Mouse (Mus musculus): ENCODE results near the gene Rabac1. TPM values are rescaled to one million over a fixed set of nuclear protein-coding genes. Genes with fewer than 3 reads are reported as not detected.

Rabac1 gene
- polyA plus RNA-seq, 1 experiment from 2014 or later, result 275 TPM

- no peaks in the 10 kb centered on the region for H3K9me3 ChIP-seq (replicated peaks; ENCODE audit: control insufficient read depth, low read length)
- no peaks in the 10 kb centered on the region for H3K27me3 ChIP-seq (ENCODE audit: control insufficient read depth, insufficient read depth, low read length)
- H3K4me1 ChIP-seq (ENCODE audit: control insufficient read depth, insufficient read depth, low read length), result no peaks in the 10 kb centered on the region
- 64% methylated on average over 5 of the region's 5 CpGs for WGBS
- no peak for ATAC-seq (replicated peaks; ENCODE audit: extremely low read depth, insufficient read depth, low FRiP score)
- H3K4me2 ChIP-seq (ENCODE audit: low read depth, low read length), result no peak overlapping the region
- no peak overlapping the region for H3K4me3 ChIP-seq (ENCODE audit: low read length)
- no peaks in the 10 kb centered on the region for H3K36me3 ChIP-seq (ENCODE audit: control insufficient read depth, insufficient read depth)
- no peak overlapping the region for H3K9ac ChIP-seq (ENCODE audit: low read length)
- no peak overlapping the region for H3K27ac ChIP-seq (ENCODE audit: low read length)
Measured at GRCm38 (mm10) chr7:24985799-24986198, 13.2 kb upstream of the Rabac1 start.

GRCm38 (mm10) chr7:24984307-24984706, 11.8 kb upstream of the Rabac1 start:
- H3K9me3 ChIP-seq (replicated peaks; ENCODE audit: control insufficient read depth, low read length), result no peaks in the 10 kb centered on the region
- H3K4me2 ChIP-seq (ENCODE audit: low read depth, low read length), result no peak overlapping the region
- no peaks in the 10 kb centered on the region for H3K4me1 ChIP-seq (ENCODE audit: control insufficient read depth, insufficient read depth, low read length)
- no peaks in the 10 kb centered on the region; the same call in 1 of the 2 replicates for H3K27me3 ChIP-seq (ENCODE audit: control insufficient read depth, insufficient read depth, low read length)
- H3K36me3 ChIP-seq (ENCODE audit: control insufficient read depth, insufficient read depth), result no peaks in the 10 kb centered on the region
- WGBS, result 81% methylated on average over 2 of the region's 2 CpGs
- no peak for ATAC-seq (replicated peaks; ENCODE audit: extremely low read depth, insufficient read depth, low FRiP score)
- H3K9ac ChIP-seq (ENCODE audit: low read length), result no peak overlapping the region
- H3K27ac ChIP-seq (ENCODE audit: low read length), result no peak overlapping the region
- no peak overlapping the region for H3K4me3 ChIP-seq (ENCODE audit: low read length)

- H3K36me3 ChIP-seq (ENCODE audit: control insufficient read depth, insufficient read depth), result no peaks in the 10 kb centered on the region
- no peaks in the 10 kb centered on the region for H3K9me3 ChIP-seq (replicated peaks; ENCODE audit: control insufficient read depth, low read length)
- H3K27ac ChIP-seq (ENCODE audit: low read length), result no peak overlapping the region
- H3K27me3 ChIP-seq (ENCODE audit: control insufficient read depth, insufficient read depth, low read length), result no peaks in the 10 kb centered on the region; the same call in 1 of the 2 replicates
- H3K4me3 ChIP-seq (ENCODE audit: low read length), result no peak overlapping the region
- no peaks in the 10 kb centered on the region for H3K4me1 ChIP-seq (ENCODE audit: control insufficient read depth, insufficient read depth, low read length)
- 71% methylated on average over 5 of the region's 5 CpGs for WGBS
- ATAC-seq (replicated peaks; ENCODE audit: extremely low read depth, insufficient read depth, low FRiP score), result no peak
- no peak overlapping the region for H3K4me2 ChIP-seq (ENCODE audit: low read depth, low read length)
- H3K9ac ChIP-seq (ENCODE audit: low read length), result no peak overlapping the region
Measured at GRCm38 (mm10) chr7:24983396-24983795, 10.8 kb upstream of the Rabac1 start.

GRCm38 (mm10) chr7:24980439-24980838, 7.9 kb upstream of the Rabac1 start:
- ATAC-seq (replicated peaks; ENCODE audit: extremely low read depth, insufficient read depth, low FRiP score), result no peak
- Histone ChIP-seq H3K36me3 (ENCODE audit: control insufficient read depth, insufficient read depth) (no peaks in the 10 kb centered on the region), H3K9ac (ENCODE audit: low read length) (no peak overlapping the region), H3K4me2 (ENCODE audit: low read depth, low read length) (no peak overlapping the region), H3K4me3 (ENCODE audit: low read length) (no peak overlapping the region), H3K27me3 (ENCODE audit: control insufficient read depth, insufficient read depth, low read length) (no peaks in the 10 kb centered on the region; the same call in 1 of the 2 replicates), H3K9me3 (replicated peaks; ENCODE audit: control insufficient read depth, low read length) (no peaks in the 10 kb centered on the region), H3K4me1 (ENCODE audit: control insufficient read depth, insufficient read depth, low read length) (no peaks in the 10 kb centered on the region), H3K27ac (ENCODE audit: low read length) (no peak overlapping the region)
- 79% methylated on average over 7 of the region's 7 CpGs for WGBS

- Histone ChIP-seq H3K9ac (ENCODE audit: low read length) (no peak overlapping the region), H3K27ac (ENCODE audit: low read length) (no peak overlapping the region), H3K9me3 (replicated peaks; ENCODE audit: control insufficient read depth, low read length) (no peaks in the 10 kb centered on the region), H3K36me3 (ENCODE audit: control insufficient read depth, insufficient read depth) (no peaks in the 10 kb centered on the region), H3K4me1 (ENCODE audit: control insufficient read depth, insufficient read depth, low read length) (no peaks in the 10 kb centered on the region), H3K4me3 (ENCODE audit: low read length) (no peak overlapping the region), H3K27me3 (ENCODE audit: control insufficient read depth, insufficient read depth, low read length) (no peaks in the 10 kb centered on the region; the same call in 1 of the 2 replicates), H3K4me2 (ENCODE audit: low read depth, low read length) (no peak overlapping the region)
- 67% methylated on average over 7 of the region's 7 CpGs for WGBS
- ATAC-seq (replicated peaks; ENCODE audit: extremely low read depth, insufficient read depth, low FRiP score), result no peak
Measured at GRCm38 (mm10) chr7:24978781-24979180, 6.2 kb upstream of the Rabac1 start.

GRCm38 (mm10) chr7:24974893-24975595, 2.5 kb upstream of the Rabac1 start:
- Histone ChIP-seq H3K27ac (ENCODE audit: low read length) (no peak overlapping the region), H3K36me3 (ENCODE audit: control insufficient read depth, insufficient read depth) (no peaks in the 10 kb centered on the region), H3K4me2 (ENCODE audit: low read depth, low read length) (no peak overlapping the region), H3K9me3 (replicated peaks; ENCODE audit: control insufficient read depth, low read length) (no peaks in the 10 kb centered on the region), H3K4me3 (ENCODE audit: low read length) (no peak overlapping the region), H3K4me1 (ENCODE audit: control insufficient read depth, insufficient read depth, low read length) (peaks cover 9% of the 10 kb centered on the region), H3K9ac (ENCODE audit: low read length) (no peak overlapping the region), H3K27me3 (ENCODE audit: control insufficient read depth, insufficient read depth, low read length) (no peaks in the 10 kb centered on the region)
- 25% methylated on average over 9 of the region's 9 CpGs for WGBS
- ATAC-seq (replicated peaks; ENCODE audit: extremely low read depth, insufficient read depth, low FRiP score), result no peak

- WGBS, result 60% methylated on average over 5 of the region's 5 CpGs
Measured at GRCm38 (mm10) chr7:24973902-24974301, 1.3 kb upstream of the Rabac1 start.

GRCm38 (mm10) chr7:24973208-24973607, 654 bp upstream of the Rabac1 start:
- no peaks in the 10 kb centered on the region for H3K9me3 ChIP-seq (replicated peaks; ENCODE audit: control insufficient read depth, low read length)
- no peak for ATAC-seq (replicated peaks; ENCODE audit: extremely low read depth, insufficient read depth, low FRiP score)
- peaks cover 8% of the 10 kb centered on the region for H3K36me3 ChIP-seq (ENCODE audit: control insufficient read depth, insufficient read depth)
- no peak overlapping the region for H3K27ac ChIP-seq (ENCODE audit: low read length)
- no peak overlapping the region for H3K4me3 ChIP-seq (ENCODE audit: low read length)
- H3K4me2 ChIP-seq (ENCODE audit: low read depth, low read length), result peak overlapping the region; percentile 36; the same call in 1 of the 2 replicates
- peaks cover 9% of the 10 kb centered on the region for H3K4me1 ChIP-seq (ENCODE audit: control insufficient read depth, insufficient read depth, low read length)
- no peak overlapping the region for H3K9ac ChIP-seq (ENCODE audit: low read length)
- no peaks in the 10 kb centered on the region for H3K27me3 ChIP-seq (ENCODE audit: control insufficient read depth, insufficient read depth, low read length)
- 76% methylated on average over 4 of the region's 4 CpGs for WGBS

More at GRCm38 (mm10) chr7:24973902-24974301, 1.3 kb upstream of the Rabac1 start:
- no peak overlapping the region for H3K27ac ChIP-seq (ENCODE audit: low read length)
- peaks cover 8% of the 10 kb centered on the region for H3K36me3 ChIP-seq (ENCODE audit: control insufficient read depth, insufficient read depth)
- H3K4me3 ChIP-seq (ENCODE audit: low read length), result no peak overlapping the region
- no peaks in the 10 kb centered on the region for H3K27me3 ChIP-seq (ENCODE audit: control insufficient read depth, insufficient read depth, low read length)
- no peak overlapping the region for H3K4me2 ChIP-seq (ENCODE audit: low read depth, low read length)
- no peak overlapping the region for H3K9ac ChIP-seq (ENCODE audit: low read length)
- no peak for ATAC-seq (replicated peaks; ENCODE audit: extremely low read depth, insufficient read depth, low FRiP score)
- peaks cover 9% of the 10 kb centered on the region for H3K4me1 ChIP-seq (ENCODE audit: control insufficient read depth, insufficient read depth, low read length)
- no peaks in the 10 kb centered on the region for H3K9me3 ChIP-seq (replicated peaks; ENCODE audit: control insufficient read depth, low read length)

GRCm38 (mm10) chr7:24971261-24971971, 1.1 kb downstream of the Rabac1 start:
- peak overlapping the region; percentile 92 for H3K9ac ChIP-seq (ENCODE audit: low read length)
- peak overlapping the region; percentile 88 for H3K4me3 ChIP-seq (ENCODE audit: low read length)
- 8% methylated on average over 19 of the region's 19 CpGs for WGBS
- no peak; the same call in 1 of the 2 replicates for ATAC-seq (replicated peaks; ENCODE audit: extremely low read depth, insufficient read depth, low FRiP score)
- H3K4me2 ChIP-seq (ENCODE audit: low read depth, low read length), result peak overlapping the region; percentile 76
- H3K27me3 ChIP-seq (ENCODE audit: control insufficient read depth, insufficient read depth, low read length), result no peaks in the 10 kb centered on the region
- peaks cover 9% of the 10 kb centered on the region for H3K4me1 ChIP-seq (ENCODE audit: control insufficient read depth, insufficient read depth, low read length)
- peak overlapping the region; percentile 92 for H3K27ac ChIP-seq (ENCODE audit: low read length)
- H3K9me3 ChIP-seq (replicated peaks; ENCODE audit: control insufficient read depth, low read length), result no peaks in the 10 kb centered on the region
- H3K36me3 ChIP-seq (ENCODE audit: control insufficient read depth, insufficient read depth), result peaks cover 8% of the 10 kb centered on the region

All from heart, embryonic 16.5 days (tissue).